Mouse (Mus musculus): ENCODE data around the gene Slamf1. TPM values are rescaled to one million over a fixed set of nuclear protein-coding genes. Genes with fewer than 3 reads are reported as not detected.

Gene Slamf1
- 1 to 10 TPM in 1 of 4 experiments, under 1 TPM in 3; 0.41 to 1.4 (median 0.61) TPM for total RNA-seq (2022)

DNA sequence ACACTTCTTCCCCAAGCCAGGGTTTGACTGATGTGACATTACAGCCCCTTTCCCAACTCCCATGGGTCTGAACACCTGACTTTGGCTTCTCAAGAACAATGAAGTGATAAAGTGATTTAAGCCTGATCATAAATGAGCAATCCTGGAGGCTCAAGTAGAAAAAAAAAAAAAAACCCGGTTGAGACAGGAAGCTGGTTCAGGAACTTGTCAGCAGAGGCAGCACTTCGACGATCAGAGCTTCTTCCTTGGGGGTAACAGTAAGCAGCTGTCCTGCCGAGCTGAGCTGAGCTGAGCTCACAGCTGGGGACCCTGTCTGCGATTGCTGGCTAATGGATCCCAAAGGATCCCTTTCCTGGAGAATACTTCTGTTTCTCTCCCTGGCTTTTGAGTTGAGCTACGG, at the start of gene Slamf1:
Gene Slamf1 (plus strand): TSS at position 230 of the 400 bp plus-strand sequence.
- DNase-seq (ENCODE audit: low spot score): no peak

DNA sequence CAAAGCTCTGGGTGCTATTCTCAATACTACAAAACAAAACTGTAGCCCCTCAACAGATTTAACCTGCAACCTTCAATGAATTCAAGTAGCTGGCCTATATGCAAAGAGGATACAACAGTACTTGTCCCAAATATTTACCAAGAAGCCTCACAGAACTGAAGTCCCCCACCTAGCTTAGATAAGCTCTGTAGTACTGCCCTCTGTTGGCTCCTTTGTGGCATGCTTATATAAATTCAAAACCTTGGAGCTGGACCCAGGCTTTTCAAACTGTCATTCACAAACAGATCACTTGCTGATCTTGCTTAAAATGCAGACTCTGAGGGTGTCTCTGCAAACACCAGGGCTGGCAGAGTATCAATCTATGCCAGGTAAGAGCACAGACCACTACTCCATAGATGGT, 35.7 kb upstream of the Slamf1 start:
- DNase-seq (ENCODE audit: low spot score): no peak

DNA sequence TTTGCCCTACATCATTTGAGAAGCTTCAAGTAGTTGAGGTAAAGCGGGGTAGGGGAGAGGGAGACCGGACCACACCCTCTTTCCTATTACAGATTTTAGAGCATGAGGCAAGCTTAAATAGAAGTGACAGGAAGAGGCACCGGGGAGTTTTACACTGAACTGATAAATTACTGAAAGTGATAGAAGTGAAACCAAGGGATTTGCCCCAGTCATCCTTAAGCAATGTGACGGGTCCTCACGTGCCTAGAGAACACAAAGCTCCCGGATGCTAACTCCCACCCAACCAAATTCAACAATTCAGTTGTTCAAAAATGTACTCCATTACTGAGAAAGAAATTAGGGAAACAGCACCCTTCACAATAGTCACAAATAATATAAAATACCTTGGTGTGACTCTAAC, 32.0 kb upstream of the Slamf1 start:
- DNase-seq (ENCODE audit: low spot score): no peak

DNA sequence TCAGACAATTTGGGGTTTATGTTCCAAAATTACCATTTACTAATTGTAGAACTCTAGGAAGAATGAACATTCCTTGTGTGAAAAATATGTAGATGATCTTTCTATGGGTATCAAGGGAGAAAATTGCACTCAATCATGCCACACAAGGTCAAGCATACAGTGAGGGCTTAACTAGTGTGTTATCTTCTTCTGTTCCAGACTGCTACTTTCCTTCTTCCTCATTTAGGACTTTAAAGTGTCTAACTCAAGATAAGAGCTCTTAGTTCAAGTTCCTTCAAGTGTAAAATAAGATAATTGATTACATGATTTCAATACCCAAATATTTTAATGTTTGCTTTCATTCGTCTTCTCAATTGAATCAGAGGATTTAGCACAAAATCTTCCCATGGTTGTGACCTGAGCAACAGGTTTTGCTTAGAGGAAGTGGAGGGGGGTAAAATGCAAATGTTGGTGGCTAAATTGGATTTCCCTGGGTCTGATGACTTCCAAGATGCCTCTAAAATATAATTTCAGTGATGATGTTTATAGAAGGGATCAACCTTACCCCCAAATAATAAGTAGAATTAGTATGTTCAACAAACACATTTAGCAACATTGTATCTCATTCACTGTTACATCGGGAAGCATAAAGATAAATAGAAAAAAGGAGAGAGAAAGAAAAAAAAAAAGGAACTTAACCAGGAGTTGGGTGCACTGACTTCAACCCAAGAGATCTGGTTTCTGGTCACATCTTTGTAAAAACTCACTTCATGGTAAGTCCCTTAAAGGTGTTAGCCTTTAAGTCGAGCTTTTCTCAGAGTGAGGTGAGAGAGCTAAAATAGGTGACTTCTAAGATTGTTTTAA, 18.6 kb upstream of the Slamf1 start:
- no peak for DNase-seq (ENCODE audit: low spot score)

DNA sequence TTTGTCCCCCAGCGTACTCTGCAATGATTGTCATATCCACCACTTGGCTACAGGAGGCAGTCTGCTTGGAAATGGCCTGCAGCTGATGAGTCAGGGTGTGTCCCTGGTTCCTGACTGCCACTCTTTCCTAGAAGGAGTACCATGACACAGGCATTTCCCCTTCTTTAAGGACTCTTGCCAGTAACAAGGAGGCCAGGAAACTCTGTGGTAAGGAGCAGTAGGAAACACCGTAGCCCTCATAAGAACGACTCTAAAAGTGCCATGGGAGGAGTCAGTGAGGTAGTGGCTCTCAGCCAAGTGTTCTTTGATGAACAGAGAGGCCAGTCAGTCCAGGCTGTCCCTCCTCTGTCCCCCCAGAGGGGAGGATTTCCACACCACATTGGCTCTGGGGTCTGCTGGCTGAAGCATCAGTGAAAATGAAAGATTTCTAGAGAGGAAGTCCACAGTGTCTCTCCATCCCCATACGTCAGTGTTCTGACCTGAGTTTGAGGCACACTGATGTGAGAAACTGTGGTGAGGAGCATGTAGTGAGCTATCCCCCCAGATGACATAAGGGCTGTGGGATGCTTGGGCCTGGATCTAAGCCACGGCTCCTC, 5.0 kb upstream of the Slamf1 start:
- DNase-seq (ENCODE audit: low spot score): no peak

DNA sequence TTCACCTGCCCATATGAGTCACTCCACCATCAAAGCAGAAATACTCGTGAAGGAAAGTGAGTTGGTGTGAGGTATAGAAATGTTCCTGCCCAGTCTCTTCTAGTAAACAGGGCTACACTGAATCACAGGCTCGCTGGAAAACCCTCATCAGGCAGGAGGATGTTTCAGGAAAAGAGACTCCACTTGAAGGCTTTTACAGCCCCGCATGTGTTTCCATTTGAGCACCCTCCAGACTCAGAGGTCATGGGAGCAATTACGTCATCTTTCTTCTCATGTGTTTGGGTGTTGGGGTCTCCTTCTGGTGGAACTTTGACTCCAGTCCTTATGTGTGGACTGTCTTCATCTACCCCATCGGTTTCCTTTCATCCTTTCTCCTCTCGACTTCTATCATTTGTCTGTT, 4.1 kb downstream of the Slamf1 start:
- DNase-seq (ENCODE audit: low spot score): no peak

DNA sequence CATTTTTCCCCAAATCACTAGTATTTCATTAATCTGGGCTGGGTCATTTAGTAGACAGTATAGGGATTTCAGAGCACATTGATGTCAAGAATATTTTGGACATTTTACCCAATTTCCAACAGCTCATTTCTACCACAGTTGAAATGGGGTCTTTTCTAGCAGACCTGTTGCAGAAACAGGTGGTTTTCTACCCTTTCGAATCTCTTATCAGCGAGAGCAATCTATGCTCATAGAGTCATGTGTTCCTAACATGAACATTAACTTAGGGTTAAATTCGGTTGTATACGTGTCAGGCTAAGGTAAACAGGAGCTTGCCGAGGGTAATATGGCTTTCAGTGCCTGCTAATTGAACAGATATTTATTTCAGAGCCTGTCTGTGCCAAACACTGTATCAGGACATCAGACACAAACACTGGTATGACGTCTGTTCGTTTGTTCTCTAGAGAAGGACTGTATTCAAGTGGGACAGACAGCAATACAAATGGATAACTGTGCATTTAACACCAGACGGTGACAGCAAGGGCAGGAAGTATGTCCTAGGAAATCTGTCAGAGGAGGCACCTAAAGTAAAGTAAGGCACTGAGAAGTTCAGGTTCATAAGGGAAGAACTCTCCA, 5.3 kb downstream of the Slamf1 start:
- DNase-seq (ENCODE audit: low spot score): no peak

DNA sequence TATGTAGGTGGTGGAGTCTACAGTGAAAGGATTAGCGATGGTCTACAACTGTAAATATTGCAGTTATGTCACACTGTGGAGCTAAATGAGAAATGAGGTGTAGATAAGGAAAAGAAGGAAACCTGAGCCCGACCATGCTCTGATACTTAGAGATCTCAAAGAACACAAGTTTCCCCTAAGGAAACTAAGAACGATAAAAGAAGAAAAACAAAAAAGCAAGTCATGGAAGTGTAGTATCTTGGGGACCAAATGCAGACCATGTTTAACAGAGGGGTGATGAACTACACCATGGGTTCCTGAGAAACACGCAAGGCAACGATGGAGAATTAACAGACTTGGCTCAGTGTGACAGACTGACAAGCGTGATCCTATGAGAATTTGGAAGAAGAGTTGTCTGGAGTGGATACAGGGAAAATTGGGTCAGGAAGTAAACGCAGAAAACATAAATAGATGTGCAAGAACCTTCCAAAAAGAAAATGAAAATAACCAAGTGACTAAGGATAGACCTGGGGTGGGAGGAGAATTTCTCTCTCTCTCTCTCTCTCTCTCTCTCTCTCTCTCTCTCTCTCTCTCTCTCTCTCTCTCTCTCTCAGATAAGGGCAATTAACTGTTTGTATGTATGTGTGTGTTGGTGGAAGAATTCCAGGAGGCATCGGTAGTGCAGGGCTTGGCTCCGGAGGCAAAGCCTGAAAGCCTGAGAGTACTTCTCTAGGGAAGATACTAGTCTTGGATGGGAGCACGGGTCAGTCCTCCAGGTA, 6.5 kb downstream of the Slamf1 start:
- no peak for DNase-seq (ENCODE audit: low spot score)

DNA sequence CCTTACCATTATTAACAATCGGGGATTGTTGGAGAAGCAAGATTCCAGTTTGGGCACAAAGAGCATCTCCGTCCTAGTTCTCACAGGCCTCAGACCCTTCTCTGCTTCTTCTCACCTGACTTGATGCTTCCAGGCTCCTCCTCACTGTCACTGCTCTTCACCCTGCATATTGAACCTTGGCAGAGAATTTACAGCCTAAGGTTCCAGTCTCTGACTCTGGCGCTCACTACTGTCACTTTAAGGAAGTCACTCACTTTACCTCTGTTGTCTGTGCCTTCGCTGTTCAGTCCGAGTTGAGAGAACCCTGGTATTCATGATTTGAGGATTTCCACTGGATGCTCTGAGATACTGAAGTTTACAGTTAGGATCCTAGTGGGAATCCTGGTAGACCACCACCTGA, 7.3 kb downstream of the Slamf1 start:
- DNase-seq (ENCODE audit: low spot score): no peak

DNA sequence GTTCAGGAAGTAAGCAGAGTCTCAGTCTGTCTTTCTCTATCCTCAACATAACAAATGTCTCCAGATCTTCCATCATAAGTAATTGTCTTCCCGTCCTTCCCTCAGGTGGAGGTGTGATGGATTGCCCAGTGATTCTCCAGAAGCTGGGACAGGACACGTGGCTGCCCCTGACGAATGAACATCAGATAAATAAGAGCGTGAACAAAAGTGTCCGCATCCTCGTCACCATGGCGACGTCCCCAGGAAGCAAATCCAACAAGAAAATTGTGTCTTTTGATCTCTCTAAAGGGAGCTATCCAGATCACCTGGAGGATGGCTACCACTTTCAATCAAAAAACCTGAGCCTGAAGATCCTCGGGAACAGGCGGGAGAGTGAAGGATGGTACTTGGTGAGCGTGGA, 7.8 kb downstream of the Slamf1 start:
- no peak for DNase-seq (ENCODE audit: low spot score)

DNA sequence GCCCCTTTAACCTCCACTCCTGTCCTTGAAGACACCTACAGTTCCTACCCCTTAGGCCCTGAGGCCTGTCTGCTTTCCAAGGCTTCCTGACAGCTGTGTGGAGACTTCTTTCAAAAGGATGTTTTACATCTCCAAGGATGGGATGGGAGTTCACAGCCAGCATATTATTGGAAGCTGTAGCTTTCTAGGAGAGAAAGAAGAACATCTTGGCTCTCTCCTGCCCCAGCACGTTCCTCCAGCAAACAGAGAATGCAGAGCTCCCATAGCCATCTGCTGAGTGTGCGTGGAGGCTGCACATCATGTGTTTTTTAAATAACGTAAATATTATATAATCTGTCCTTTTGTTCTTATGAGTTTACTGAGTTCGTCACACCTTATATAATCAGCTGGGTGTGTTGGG, 8.9 kb downstream of the Slamf1 start:
- DNase-seq (ENCODE audit: low spot score): no peak

DNA sequence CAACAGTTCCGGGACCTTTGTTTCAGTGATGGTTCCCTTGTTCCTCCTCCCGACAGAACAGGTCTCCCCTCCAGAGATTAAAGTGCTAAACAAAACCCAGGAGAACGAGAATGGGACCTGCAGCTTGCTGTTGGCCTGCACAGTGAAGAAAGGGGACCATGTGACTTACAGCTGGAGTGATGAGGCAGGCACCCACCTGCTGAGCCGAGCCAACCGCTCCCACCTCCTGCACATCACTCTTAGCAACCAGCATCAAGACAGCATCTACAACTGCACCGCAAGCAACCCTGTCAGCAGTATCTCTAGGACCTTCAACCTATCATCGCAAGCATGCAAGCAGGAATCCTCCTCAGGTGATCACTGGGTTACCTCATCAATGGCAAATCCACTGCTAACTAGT, 10.1 kb downstream of the Slamf1 start:
- DNase-seq (ENCODE audit: low spot score): no peak

DNA sequence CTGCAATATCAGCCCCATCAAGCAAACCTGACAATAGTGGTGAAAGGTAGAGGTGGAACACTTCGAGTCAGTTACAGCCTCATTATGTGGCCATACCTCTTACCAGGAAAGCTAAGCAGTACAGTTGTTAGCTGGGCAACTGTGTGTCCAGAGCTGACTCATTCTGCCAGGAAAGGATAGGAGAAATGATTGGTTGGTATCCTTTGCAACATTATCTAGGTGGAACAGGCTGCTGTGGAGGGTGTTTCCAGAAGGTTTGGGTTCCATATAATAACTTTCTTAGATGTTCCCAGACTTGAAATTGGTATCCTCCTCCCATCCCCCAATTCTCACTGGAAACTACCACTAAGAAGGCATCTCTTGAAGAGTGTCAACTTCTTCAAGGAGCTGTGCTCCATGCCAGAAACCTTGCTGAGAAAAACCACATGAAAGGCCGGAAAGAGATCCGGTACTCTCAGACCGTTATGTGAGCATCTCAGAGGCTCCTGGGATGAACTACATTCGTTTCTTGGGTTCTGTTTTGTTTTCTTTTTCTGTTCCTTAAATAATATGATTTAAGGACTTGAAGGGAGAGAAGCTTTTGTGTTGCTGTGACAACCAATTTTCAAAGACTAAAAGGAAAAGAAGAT, 15.5 kb downstream of the Slamf1 start:
- DNase-seq (ENCODE audit: low spot score): no peak

DNA sequence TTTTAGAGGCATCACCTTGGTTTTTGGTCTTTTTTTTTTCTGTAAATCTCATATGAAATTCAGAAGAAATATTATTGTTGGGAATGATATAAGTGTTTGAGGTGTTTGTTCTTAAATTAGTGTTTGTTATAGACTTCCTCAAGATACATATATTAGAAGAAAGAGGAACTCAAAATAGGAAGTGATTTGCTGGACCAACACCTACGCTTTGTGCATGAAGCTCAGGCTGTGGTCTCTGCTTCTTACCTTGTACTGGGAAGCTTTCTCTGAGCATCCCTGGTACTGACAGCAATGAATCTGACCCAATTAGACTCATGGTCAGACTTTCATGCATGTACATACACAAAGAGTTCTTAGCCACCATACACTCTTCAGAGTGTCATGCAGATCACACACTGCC, 18.9 kb downstream of the Slamf1 start:
- DNase-seq (ENCODE audit: low spot score): no peak

DNA sequence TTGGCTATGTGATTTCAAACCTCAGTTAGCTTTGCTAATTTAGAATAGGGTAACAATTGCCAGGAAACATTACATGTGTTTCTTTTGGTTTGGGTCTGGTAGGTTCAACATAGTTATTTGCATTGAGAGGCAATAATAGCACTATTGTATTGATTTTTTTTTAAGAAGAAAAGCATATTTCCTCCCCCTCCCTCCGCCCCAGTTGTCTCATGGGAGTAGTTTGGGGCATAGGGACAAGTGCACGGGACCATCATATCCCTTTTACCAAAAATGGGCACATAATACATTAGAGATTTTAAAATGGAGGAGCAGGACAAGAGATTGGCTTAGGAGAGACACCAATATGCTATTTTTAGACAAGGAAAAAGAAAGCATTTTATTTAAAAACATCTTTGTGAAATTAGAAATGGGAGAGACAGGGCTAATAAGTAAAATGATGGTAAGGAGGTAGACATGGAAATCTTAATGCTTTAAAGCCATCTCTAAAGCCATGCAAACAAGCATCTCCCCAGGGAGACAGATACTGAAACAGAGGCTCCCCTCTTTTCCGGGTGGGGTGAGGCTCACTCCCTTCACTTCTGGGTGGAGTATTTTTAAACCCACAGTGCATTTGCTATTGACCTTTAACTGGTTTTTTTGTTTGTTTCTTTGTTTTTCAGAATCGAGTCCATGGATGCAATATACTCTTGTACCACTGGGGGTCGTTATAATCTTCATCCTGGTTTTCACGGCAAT, 20.5 kb downstream of the Slamf1 start:
- DNase-seq (ENCODE audit: low spot score): no peak

DNA sequence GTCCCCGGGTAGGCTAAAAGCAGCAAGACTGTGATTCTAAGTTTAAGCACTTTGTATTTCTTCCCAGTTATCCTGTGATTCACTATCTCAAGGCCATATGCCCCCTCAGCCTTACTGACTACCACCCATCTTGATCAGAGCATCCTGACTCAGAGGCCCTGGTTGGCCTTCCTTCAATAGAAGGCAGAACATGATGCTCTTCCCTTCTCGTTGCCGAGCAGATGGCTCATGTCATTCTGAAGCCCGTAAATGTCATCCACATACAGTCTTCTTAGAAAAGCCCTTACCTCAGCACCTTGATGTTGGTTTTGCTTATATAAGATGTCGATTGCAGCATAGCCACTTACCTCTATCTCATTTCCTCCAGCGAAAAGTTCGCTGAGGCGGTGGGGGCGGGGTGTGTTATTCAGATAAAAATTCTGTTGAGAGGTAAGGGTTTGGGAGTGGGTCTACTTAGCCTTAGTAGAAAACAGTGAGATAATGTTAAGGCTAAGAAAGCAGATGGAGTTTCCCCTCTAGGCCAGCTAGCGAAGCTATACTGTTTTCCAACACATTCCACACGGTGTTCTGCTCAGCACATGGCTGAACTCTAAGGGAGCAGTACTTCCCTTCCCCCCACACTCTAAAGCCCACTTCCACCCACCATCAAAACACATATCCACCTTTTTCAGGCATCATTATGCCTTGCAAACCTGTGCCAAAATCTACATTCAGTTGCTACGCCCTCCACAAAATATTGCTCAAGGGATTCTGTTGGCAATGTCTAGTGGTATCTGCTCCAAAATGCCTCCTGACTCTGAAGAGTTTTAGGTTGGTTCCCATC, 21.7 kb downstream of the Slamf1 start:
- DNase-seq (ENCODE audit: low spot score): no peak

DNA sequence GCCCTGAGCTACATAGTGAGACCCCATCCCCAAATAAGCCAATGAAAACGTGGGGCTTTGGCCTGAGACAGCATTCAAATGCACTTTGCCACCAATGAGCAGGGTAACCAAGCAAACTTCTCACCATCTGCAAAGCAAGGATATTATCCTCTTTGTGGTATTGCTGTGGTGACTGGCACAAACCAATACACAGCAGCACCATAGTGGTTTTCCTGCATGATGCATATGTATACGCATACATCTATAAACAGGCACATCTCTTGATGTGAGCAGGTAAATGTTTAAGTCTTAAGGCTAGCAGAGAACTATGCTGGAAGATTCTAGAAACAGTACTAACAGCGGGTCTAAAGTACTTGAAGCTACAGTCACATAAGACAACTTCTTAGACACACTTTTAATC, 22.5 kb downstream of the Slamf1 start:
- no peak for DNase-seq (ENCODE audit: low spot score)

DNA sequence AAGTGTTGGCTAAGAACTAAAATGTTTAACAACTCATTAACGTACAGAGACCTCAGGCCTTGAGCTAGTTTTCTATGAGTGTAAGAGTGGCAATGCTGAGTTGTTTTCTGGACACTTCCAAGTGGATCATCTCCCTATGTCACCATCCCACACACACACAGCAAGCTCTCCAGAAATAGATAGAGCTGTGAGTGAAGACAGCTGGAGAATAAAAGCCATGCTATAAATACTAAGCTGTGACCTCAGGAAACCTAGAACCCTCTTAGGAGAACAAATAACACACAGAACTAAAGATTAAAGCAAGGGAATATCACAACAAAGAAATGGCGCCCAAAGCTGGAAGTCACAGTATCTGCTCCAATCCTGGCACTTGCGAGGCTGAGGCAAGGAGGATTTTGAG, 24.6 kb downstream of the Slamf1 start:
- no peak for DNase-seq (ENCODE audit: low spot score)

DNA sequence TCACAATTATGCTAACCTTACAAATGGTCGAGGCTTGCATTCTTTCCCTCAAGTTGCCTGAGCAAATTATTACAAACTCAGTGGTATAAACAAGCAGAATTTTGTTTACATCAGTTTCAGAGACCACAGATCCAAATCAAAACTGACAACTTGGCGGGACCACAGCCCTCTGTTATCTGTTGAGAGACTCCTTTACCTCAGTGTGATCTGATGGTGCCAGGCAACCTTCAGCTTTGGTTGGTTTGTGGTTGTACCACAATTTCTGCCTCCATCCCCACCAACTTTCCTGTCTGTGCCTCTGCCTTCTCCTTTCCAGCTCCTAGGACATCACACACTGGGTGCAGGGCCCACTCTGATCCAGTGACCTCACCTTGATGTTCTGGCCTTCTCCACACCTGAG, 29.3 kb downstream of the Slamf1 start:
- DNase-seq (ENCODE audit: low spot score): no peak

DNA sequence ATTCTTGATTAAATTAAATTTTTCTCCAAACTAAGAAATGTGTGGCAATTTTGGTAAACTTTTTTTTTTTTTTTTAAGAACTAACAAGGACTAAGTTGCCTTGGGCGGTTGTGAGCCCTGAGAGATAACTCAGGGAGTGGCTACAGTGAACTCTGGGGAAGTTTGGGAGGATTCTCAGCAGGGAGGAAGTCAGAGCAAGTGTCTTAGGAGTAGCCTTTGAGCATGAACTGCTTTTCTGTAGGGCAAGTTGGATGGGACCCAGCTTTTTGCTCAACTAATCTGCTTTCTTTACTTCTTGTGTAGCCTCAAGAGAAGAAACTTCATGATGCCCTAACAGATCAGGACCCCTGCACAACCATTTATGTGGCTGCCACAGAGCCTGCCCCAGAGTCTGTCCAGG, 30.9 kb downstream of the Slamf1 start:
- DNase-seq (ENCODE audit: low spot score): no peak
